Mouse (Mus musculus): ENCODE measurements around the gene Rbfox1.

- TF ChIP-seq CTCF (IDR thresholded peaks at IDR 0.05; ENCODE audit: borderline replicate concordance, control insufficient read depth, extremely low read depth, insufficient read depth, low read length, poor library complexity) (no peak), POLR2A (IDR thresholded peaks at IDR 0.05; ENCODE audit: control insufficient read depth, extremely low read depth, insufficient read depth, low read length, poor library complexity) (no peak)
Measured at GRCm38 (mm10) chr16:6733427-6733826, 848.3 kb downstream of the Rbfox1 start.

All from thymus, adult 2 months (tissue).